Mouse (Mus musculus): Measurements from ENCODE around the gene Atp5e. TPM values are rescaled to one million over a fixed set of nuclear protein-coding genes. Genes with fewer than 3 reads are reported as not detected.

Atp5e gene
- polyA plus RNA-seq, 1 experiment from 2014 or later = 936 TPM

DNA sequence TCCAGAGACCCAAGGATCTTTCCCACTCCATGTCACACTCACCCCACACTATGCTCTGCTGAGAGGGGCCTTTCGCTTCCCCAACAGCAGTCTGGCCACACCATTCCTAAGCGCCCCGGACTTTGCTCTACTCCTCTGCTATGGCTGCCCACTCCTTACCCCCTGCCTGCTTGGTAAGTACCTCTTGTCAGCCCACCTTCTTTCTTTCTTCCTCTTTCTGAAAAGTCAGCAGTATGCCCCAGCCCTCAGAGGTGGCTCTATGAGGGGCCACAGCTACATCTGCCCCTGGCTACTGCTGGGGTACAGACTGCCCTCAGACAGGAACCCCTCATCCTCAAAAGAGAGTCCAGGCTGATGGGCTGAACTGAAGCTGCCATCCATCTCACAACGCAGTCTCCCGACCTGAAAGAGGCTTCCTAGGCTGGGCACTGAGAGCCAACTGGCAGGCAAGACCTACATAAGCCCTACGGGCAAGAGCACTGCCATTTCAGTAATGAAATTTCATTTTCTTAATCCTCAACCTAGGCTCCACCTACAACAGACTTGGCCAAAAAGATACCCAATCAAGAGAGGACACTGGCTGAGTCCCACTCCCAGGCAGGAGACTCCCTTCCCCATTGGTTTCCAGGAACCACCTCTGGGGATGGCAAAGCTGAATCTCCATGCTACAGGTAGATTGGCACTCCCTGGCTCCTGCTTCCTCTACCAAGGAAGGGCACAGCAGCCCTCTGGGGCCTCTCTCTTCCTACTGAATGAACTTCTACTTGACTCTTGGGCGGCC lies 26.8 kb downstream of the Atp5e start:
- Histone ChIP-seq H3K27ac (ENCODE audit: low read length) (no peak overlapping the region), H3K4me3 (ENCODE audit: low read depth, low read length) (no peak overlapping the region), H3K27me3 (ENCODE audit: control insufficient read depth, insufficient read depth, low read length) (no peaks in the 10 kb centered on the region), H3K36me3 (ENCODE audit: control insufficient read depth, insufficient read depth, low read length) (no peaks in the 10 kb centered on the region), H3K9ac (replicated peaks; ENCODE audit: low read depth, low read length) (no peak overlapping the region), H3K9me3 (ENCODE audit: control insufficient read depth, low read depth, low read length) (no peaks in the 10 kb centered on the region), H3K4me2 (replicated peaks; ENCODE audit: low read depth, low read length) (no peak overlapping the region), H3K4me1 (ENCODE audit: control insufficient read depth, insufficient read depth, low read length) (peaks cover 15% of the 10 kb centered on the region)
- ATAC-seq (ENCODE audit: insufficient number of reproducible peaks, insufficient read depth, low FRiP score, low read depth) = no peak
- 93% methylated on average over 7 of the region's 7 CpGs for WGBS

DNA sequence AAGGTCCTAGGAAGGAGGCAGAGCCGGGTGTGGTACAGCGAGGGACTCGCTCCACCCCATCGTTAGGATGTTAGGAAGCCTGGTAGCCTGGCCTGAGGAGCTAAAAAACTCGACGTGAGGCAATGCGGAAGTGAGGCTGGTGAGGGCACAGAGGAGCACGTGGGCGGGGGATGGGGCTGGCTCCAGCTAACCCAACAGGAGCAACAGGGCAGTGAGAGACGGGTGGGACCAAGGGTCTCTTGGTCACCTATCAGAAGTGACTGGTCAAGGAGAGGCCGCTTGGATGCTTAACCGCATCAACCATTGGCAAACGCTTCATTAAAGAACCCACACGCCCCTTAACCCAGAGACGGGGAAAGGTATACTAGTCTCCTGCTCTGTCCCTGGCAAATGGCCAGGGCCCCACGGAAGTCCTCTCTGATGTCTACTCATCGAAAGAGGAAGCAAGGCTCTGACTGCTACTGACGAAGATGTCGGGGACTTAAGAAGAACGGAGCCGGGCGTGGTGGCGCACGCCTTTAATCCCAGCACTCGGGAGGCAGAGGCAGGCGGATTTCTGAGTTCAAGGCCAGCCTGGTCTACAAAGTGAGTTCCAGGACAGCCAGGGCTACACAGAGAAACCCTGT lies 27.7 kb downstream of the Atp5e start:
- ATAC-seq (ENCODE audit: insufficient number of reproducible peaks, insufficient read depth, low FRiP score, low read depth) = no peak
- peaks cover 15% of the 10 kb centered on the region for H3K4me1 ChIP-seq (ENCODE audit: control insufficient read depth, insufficient read depth, low read length)
- no peak overlapping the region for H3K4me3 ChIP-seq (ENCODE audit: low read depth, low read length)
- no peaks in the 10 kb centered on the region for H3K27me3 ChIP-seq (ENCODE audit: control insufficient read depth, insufficient read depth, low read length)
- no peak overlapping the region for H3K27ac ChIP-seq (ENCODE audit: low read length)
- H3K9me3 ChIP-seq (ENCODE audit: control insufficient read depth, low read depth, low read length) = no peaks in the 10 kb centered on the region
- no peak overlapping the region for H3K9ac ChIP-seq (replicated peaks; ENCODE audit: low read depth, low read length)
- no peak overlapping the region for H3K4me2 ChIP-seq (replicated peaks; ENCODE audit: low read depth, low read length)
- no peaks in the 10 kb centered on the region for H3K36me3 ChIP-seq (ENCODE audit: control insufficient read depth, insufficient read depth, low read length)
- WGBS = 89% methylated on average over 26 of the region's 26 CpGs

DNA sequence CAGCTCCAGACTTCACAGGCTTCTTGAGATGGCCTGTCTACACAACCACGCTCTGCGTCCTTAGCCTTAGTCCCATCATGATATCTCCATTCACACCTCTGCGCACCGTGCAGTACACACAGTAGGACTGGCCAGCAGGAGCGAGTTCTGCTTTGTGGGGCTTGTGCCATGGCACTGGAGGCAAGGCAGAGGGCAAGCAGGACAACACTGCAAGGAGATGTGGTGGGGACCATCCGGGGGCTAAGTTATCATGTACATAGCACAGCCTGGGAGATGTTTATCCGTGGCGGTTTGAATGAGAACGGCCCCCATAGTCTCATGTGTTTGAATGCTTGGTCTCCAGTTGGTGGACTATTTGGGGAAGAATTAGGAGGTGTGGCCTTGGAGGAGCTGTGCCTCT lies 29.0 kb downstream of the Atp5e start:
- Histone ChIP-seq H3K4me1 (ENCODE audit: control insufficient read depth, insufficient read depth, low read length) (peaks cover 15% of the 10 kb centered on the region), H3K9me3 (ENCODE audit: control insufficient read depth, low read depth, low read length) (no peaks in the 10 kb centered on the region), H3K4me2 (replicated peaks; ENCODE audit: low read depth, low read length) (no peak overlapping the region), H3K36me3 (ENCODE audit: control insufficient read depth, insufficient read depth, low read length) (no peaks in the 10 kb centered on the region), H3K27me3 (ENCODE audit: control insufficient read depth, insufficient read depth, low read length) (no peaks in the 10 kb centered on the region), H3K9ac (replicated peaks; ENCODE audit: low read depth, low read length) (no peak overlapping the region), H3K4me3 (ENCODE audit: low read depth, low read length) (no peak overlapping the region), H3K27ac (ENCODE audit: low read length) (no peak overlapping the region)
- ATAC-seq (ENCODE audit: insufficient number of reproducible peaks, insufficient read depth, low FRiP score, low read depth) = no peak
- 96% methylated on average over 9 of the region's 9 CpGs for WGBS

DNA sequence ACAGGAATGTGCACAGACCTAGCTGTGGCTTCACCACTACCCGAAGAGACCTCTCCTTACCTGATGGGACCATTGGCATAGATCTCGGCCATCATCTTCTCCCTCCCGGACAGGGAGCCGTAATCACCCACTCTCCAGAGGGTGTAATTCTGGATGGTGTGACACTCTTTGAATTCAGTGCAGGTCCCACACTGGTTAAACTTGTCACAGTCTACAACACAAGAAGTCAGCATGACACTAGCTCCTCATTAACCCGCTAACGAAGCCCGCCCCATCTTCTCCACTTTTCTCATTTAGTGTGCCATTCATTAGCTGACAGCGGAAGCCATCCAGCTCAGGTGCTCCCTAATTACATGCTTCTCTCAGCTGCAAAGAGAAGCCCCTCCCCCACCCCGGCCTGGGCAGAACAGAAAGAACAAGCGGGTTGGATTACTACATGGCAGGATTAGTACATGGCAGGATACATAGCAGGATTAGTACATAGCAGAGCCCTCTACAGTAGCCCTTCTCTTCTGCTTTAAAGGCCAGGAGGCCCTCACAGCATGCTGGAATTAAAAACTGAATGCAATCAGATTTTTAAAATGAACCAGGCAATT lies 34.8 kb downstream of the Atp5e start:
- no peak overlapping the region for H3K4me2 ChIP-seq (replicated peaks; ENCODE audit: low read depth, low read length)
- ATAC-seq (ENCODE audit: insufficient number of reproducible peaks, insufficient read depth, low FRiP score, low read depth) = no peak
- H3K9me3 ChIP-seq (ENCODE audit: control insufficient read depth, low read depth, low read length) = no peaks in the 10 kb centered on the region
- no peak overlapping the region for H3K27ac ChIP-seq (ENCODE audit: low read length)
- WGBS = 89% methylated on average over 10 of the region's 10 CpGs
- no peaks in the 10 kb centered on the region for H3K27me3 ChIP-seq (ENCODE audit: control insufficient read depth, insufficient read depth, low read length)
- no peak overlapping the region for H3K4me3 ChIP-seq (ENCODE audit: low read depth, low read length)
- H3K36me3 ChIP-seq (ENCODE audit: control insufficient read depth, insufficient read depth, low read length) = peaks cover 41% of the 10 kb centered on the region
- H3K9ac ChIP-seq (replicated peaks; ENCODE audit: low read depth, low read length) = no peak overlapping the region
- no peaks in the 10 kb centered on the region for H3K4me1 ChIP-seq (ENCODE audit: control insufficient read depth, insufficient read depth, low read length)

DNA sequence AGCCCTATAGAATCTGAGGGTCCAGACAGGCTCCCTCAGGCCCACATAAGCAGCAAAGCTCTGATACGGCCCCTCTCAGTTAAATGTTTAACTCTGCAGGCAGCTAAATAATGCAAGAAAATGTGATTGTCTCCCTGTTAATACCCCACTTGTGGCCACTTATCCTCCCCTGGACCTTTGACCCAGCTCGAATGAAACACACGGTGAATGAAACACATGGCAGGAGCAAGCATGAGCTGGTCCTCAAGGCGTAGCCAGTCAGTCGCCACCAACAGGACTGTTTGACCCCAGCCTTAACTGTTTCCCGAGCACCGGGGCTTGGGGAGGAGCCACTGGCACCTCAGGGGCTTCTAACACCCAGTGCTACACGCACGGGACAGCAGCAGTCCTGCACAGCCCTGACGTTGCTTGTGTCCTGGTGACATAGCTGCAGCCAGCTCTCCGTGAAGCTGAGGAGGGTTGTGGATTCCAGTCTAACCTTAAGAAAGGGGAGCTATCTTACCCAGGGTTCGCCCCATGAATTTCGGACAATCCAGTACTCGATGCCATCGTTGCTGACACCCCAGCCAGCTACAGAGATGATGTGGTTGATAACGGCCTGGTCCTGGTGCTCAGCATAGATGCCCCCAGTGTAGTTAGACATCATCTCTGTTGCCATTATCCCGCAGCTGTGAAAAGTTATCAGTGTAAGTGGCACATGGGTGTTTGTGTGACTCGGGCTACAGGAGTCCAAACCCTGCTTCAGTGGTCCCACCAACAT lies 35.6 kb downstream of the Atp5e start:
- Histone ChIP-seq H3K4me1 (ENCODE audit: control insufficient read depth, insufficient read depth, low read length) (no peaks in the 10 kb centered on the region), H3K36me3 (ENCODE audit: control insufficient read depth, insufficient read depth, low read length) (peaks cover 49% of the 10 kb centered on the region), H3K27ac (ENCODE audit: low read length) (no peak overlapping the region), H3K9me3 (ENCODE audit: control insufficient read depth, low read depth, low read length) (no peaks in the 10 kb centered on the region), H3K9ac (replicated peaks; ENCODE audit: low read depth, low read length) (no peak overlapping the region), H3K4me3 (ENCODE audit: low read depth, low read length) (no peak overlapping the region), H3K4me2 (replicated peaks; ENCODE audit: low read depth, low read length) (no peak overlapping the region), H3K27me3 (ENCODE audit: control insufficient read depth, insufficient read depth, low read length) (no peaks in the 10 kb centered on the region)
- ATAC-seq (ENCODE audit: insufficient number of reproducible peaks, insufficient read depth, low FRiP score, low read depth) = no peak
- 79% methylated on average over 18 of the region's 18 CpGs for WGBS

DNA sequence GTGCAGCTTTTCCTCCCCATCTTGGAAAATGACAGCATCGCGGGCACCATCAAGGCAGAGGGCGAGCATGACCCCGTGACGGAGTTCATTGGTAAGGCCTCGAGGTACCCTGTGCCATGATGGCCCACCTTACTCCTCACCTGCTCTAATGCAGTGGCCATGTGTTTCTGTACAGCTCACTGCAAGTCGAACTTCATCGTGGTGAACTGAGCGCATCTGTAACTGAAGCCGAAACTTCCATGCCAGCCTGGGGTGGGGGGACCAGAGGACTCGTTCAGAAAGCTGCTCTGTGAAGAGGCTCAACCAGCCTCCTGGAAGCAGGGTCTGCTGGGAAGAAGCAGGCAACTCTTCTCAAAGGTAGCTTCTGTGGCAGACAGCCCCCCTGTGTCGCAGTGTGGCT lies 37.0 kb downstream of the Atp5e start:
- H3K27ac ChIP-seq (ENCODE audit: low read length) = no peak overlapping the region
- no peaks in the 10 kb centered on the region for H3K27me3 ChIP-seq (ENCODE audit: control insufficient read depth, insufficient read depth, low read length)
- 90% methylated on average over 12 of the region's 12 CpGs for WGBS
- H3K4me1 ChIP-seq (ENCODE audit: control insufficient read depth, insufficient read depth, low read length) = no peaks in the 10 kb centered on the region
- no peak overlapping the region for H3K9ac ChIP-seq (replicated peaks; ENCODE audit: low read depth, low read length)
- H3K4me3 ChIP-seq (ENCODE audit: low read depth, low read length) = no peak overlapping the region
- no peaks in the 10 kb centered on the region for H3K9me3 ChIP-seq (ENCODE audit: control insufficient read depth, low read depth, low read length)
- H3K4me2 ChIP-seq (replicated peaks; ENCODE audit: low read depth, low read length) = no peak overlapping the region
- H3K36me3 ChIP-seq (ENCODE audit: control insufficient read depth, insufficient read depth, low read length) = peaks cover 58% of the 10 kb centered on the region
- ATAC-seq (ENCODE audit: insufficient number of reproducible peaks, insufficient read depth, low FRiP score, low read depth) = no peak

DNA sequence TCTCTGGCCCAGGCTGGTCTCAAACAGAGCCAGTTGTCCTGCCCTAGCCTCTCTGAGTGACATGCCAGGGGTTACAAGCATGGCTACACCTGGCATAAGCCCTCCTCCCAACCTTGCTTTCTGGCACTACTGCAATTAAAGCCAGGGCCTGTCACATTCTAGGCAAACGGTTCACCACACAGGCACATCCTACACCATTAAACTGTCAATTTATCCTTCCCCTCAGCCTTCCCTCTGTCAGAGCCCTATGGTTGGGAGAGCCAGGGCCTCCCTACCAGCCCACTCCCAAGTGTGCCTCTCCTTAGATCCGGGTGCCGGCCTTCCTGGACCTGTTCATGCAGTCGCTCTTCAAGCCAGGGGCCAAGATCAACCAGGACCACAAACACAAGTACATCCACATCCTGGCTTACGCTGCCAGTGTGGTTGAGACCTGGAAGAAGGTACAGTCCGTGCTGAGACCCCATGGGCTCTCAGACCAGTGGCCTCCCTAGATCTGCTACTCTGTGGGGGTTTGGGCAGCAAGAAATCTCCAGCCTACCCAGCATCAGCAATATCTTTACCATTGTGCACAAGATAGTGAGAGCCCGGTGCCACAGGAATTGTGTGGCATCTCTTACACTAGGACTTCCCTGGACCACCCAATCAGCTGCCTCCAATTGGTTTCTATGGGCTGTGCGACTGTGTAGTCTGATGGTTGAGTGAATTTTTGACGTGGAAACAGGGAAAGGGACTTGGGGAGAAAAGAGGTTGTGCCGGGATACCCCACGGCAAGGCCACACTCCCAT lies 39.4 kb downstream of the Atp5e start:
- WGBS = 95% methylated on average over 11 of the region's 11 CpGs
- H3K27me3 ChIP-seq (ENCODE audit: control insufficient read depth, insufficient read depth, low read length) = no peaks in the 10 kb centered on the region
- ATAC-seq (ENCODE audit: insufficient number of reproducible peaks, insufficient read depth, low FRiP score, low read depth) = no peak
- H3K9me3 ChIP-seq (ENCODE audit: control insufficient read depth, low read depth, low read length) = no peaks in the 10 kb centered on the region
- no peaks in the 10 kb centered on the region for H3K4me1 ChIP-seq (ENCODE audit: control insufficient read depth, insufficient read depth, low read length)
- no peak overlapping the region for H3K4me2 ChIP-seq (replicated peaks; ENCODE audit: low read depth, low read length)
- H3K4me3 ChIP-seq (ENCODE audit: low read depth, low read length) = no peak overlapping the region
- H3K27ac ChIP-seq (ENCODE audit: low read length) = no peak overlapping the region
- H3K9ac ChIP-seq (replicated peaks; ENCODE audit: low read depth, low read length) = no peak overlapping the region
- peaks cover 62% of the 10 kb centered on the region for H3K36me3 ChIP-seq (ENCODE audit: control insufficient read depth, insufficient read depth, low read length)

DNA sequence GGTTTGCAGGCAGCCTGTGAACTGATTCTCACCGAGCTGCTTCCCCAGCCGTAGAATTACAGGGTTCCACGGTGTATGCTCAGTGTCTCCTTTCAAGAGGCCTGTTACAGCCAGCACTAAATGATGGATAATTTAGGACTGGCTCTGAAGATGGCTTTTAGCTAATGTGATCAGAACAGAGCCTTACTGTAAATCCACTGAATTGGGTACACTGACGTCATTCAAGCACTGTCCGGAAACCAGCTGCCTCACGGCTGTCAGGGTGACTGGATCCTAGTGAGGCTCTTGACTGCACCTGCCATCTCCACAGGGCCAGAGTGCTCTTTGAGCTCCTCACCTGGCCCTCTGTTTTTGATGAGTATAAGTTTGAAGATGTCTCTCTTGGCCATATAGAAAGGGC lies 42.8 kb downstream of the Atp5e start:
- no peak overlapping the region for H3K4me3 ChIP-seq (ENCODE audit: low read depth, low read length)
- peaks cover 7% of the 10 kb centered on the region for H3K4me1 ChIP-seq (ENCODE audit: control insufficient read depth, insufficient read depth, low read length)
- H3K27me3 ChIP-seq (ENCODE audit: control insufficient read depth, insufficient read depth, low read length) = no peaks in the 10 kb centered on the region
- no peak for ATAC-seq (ENCODE audit: insufficient number of reproducible peaks, insufficient read depth, low FRiP score, low read depth)
- WGBS = 82% methylated on average over 6 of the region's 6 CpGs
- peaks cover 39% of the 10 kb centered on the region for H3K36me3 ChIP-seq (ENCODE audit: control insufficient read depth, insufficient read depth, low read length)
- H3K9ac ChIP-seq (replicated peaks; ENCODE audit: low read depth, low read length) = no peak overlapping the region
- H3K4me2 ChIP-seq (replicated peaks; ENCODE audit: low read depth, low read length) = no peak overlapping the region
- no peaks in the 10 kb centered on the region for H3K9me3 ChIP-seq (ENCODE audit: control insufficient read depth, low read depth, low read length)
- no peak overlapping the region for H3K27ac ChIP-seq (ENCODE audit: low read length)
